Mouse (Mus musculus) retina, postnatal 1 day (tissue): ENCODE data around the gene Rfxap.
"Not testable (repeated sequence)": the region's sequence is repeated elsewhere in the genome, so short reads cannot be mapped to it uniquely, and the experiment has no call there.

Experiments
- DNase-seq: peaks from one replicate; pipeline ENCODE4 v3.0.0-alpha.2; 2012

The Rfxap gene

GRCm38 (mm10) chr3:54765521-54765920 is 42.1 kb downstream of the Rfxap start:
- not testable (repeated sequence) for DNase-seq

GRCm38 (mm10) chr3:54764418-54764817 is 43.2 kb downstream of the Rfxap start:
- peak; percentile 33 for DNase-seq

- no peak for DNase-seq
Measured at GRCm38 (mm10) chr3:54761258-54761657, 46.3 kb downstream of the Rfxap start.

- DNase-seq = no peak
Measured at GRCm38 (mm10) chr3:54760321-54761115, 47.1 kb downstream of the Rfxap start.

GRCm38 (mm10) chr3:54759211-54759610 is 48.4 kb downstream of the Rfxap start:
- DNase-seq = no peak

GRCm38 (mm10) chr3:54757446-54757845 is 50.1 kb downstream of the Rfxap start:
- DNase-seq = no peak

GRCm38 (mm10) chr3:54756058-54756457 is 51.5 kb downstream of the Rfxap start:
- peak; percentile 38 for DNase-seq

GRCm38 (mm10) chr3:54755145-54756041 is 52.2 kb downstream of the Rfxap start, which contains the start of gene Smad9:
Smad9 (plus strand) TSS chr3:54755582.
- peak; percentile 81 for DNase-seq

- DNase-seq = no peak
Measured at GRCm38 (mm10) chr3:54753411-54753810, 54.2 kb downstream of the Rfxap start.
